Mouse (Mus musculus): ENCODE data around the gene Col6a4. TPM values are rescaled to one million over a fixed set of nuclear protein-coding genes. Genes with fewer than 3 reads are reported as not detected.

Gene Col6a4
- polyA plus RNA-seq, 1 experiment from 2014 or later = 0.22 TPM

Other genes with a start within 250 kb of the Col6a4 start
- gene Col6a5, start 136.1 kb downstream of the Col6a4 start, polyA plus RNA-seq (2015; fragmentation: Nextera tagmentation; extraction: Ambion mirVana) = 0.03 and 0.28 TPM in 2 replicates
- gene Glyctk, start 61.4 kb upstream of the Col6a4 start, polyA plus RNA-seq (2015; fragmentation: Nextera tagmentation; extraction: Ambion mirVana) = 4.9 and 5.1 TPM in 2 replicates
- 27.7 and 29.6 TPM in 2 replicates for gene Wdr82, start 74.1 kb upstream of the Col6a4 start, polyA plus RNA-seq (2015; fragmentation: Nextera tagmentation; extraction: Ambion mirVana)
- 18.7 and 22.8 TPM in 2 replicates for gene Ppm1m, start 103.0 kb upstream of the Col6a4 start, polyA plus RNA-seq (2015; fragmentation: Nextera tagmentation; extraction: Ambion mirVana)
- 54.1 and 57.1 TPM in 2 replicates for gene Twf2, start 106.3 kb upstream of the Col6a4 start, polyA plus RNA-seq (2015; fragmentation: Nextera tagmentation; extraction: Ambion mirVana)
- not detected in 2 replicates for gene Tlr9, start 125.8 kb upstream of the Col6a4 start, polyA plus RNA-seq (2015; fragmentation: Nextera tagmentation; extraction: Ambion mirVana)
- gene Alas1, start 151.9 kb upstream of the Col6a4 start, polyA plus RNA-seq (2015; fragmentation: Nextera tagmentation; extraction: Ambion mirVana) = 96.8 and 101 TPM in 2 replicates
- 8.0 and 8.4 TPM in 2 replicates for gene Poc1a, start 184.3 kb upstream of the Col6a4 start, polyA plus RNA-seq (2015; fragmentation: Nextera tagmentation; extraction: Ambion mirVana)